Mouse (Mus musculus) forebrain, embryonic 16.5 days (tissue): ENCODE data around the gene Zbtb22. TPM values are rescaled to one million over a fixed set of nuclear protein-coding genes. Genes with fewer than 3 reads are reported as not detected.
"Not testable (repeated sequence)": the region's sequence is repeated elsewhere in the genome, so short reads cannot be mapped to it uniquely, and the experiment has no call there.

Experiments
- ATAC-seq: fragments of 200-750 bp; cut with Nextera tagmentation; 2 replicates; pipeline ENCODE4 v1.8.0; 2017; ENCODE audit warnings: mild to moderate bottlenecking, moderate library complexity
- H3K27ac ChIP-seq: fragments of 300-500 bp; sonication (generic); 2 replicates; pipeline ENCODE4 v1.5.1; 2014; ENCODE audit warnings: low read length, control low read depth
- H3K27me3 ChIP-seq: fragments of 300-500 bp; sonication (generic); replicated peaks from 2 replicates; pipeline ENCODE4 v1.6.1; 2014; ENCODE audit warnings: low read length; ENCODE audit not compliant: control insufficient read depth, insufficient read depth
- H3K36me3 ChIP-seq: fragments of 300-500 bp; sonication (generic); 2 replicates; pipeline ENCODE4 v1.6.1; 2014; ENCODE audit not compliant: control insufficient read depth, insufficient read depth
- H3K4me1 ChIP-seq: fragments of 300-500 bp; sonication (generic); replicated peaks from 2 replicates; pipeline ENCODE4 v1.6.1; 2014; ENCODE audit warnings: low read length; ENCODE audit not compliant: control insufficient read depth, insufficient read depth
- H3K4me2 ChIP-seq: fragments of 300-500 bp; sonication (generic); 2 replicates; pipeline ENCODE4 v1.6.1; 2014; ENCODE audit warnings: mild to moderate bottlenecking, low read length, control low read depth
- H3K4me3 ChIP-seq: fragments of 300-500 bp; sonication (generic); replicated peaks from 2 replicates; pipeline ENCODE4 v1.5.1; 2014; ENCODE audit warnings: mild to moderate bottlenecking, low read length, control low read depth
- H3K9ac ChIP-seq: fragments of 300-500 bp; sonication (generic); replicated peaks from 2 replicates; pipeline ENCODE4 v1.6.1; 2014; ENCODE audit warnings: low read depth, low read length, control low read depth
- H3K9me3 ChIP-seq: fragments of 300-500 bp; sonication (generic); 2 replicates; pipeline ENCODE4 v1.6.1; 2016; ENCODE audit warnings: low read length; ENCODE audit not compliant: control insufficient read depth
- WGBS: fragments of 180-500 bp; shearing (Covaris S2); extraction: QIAGEN DNeasy Blood & Tissue Kit; methylation state at CpG from one replicate; pipeline ENCODE4 v1.1.7; 2014; 5-methylcytosine and 5-hydroxymethylcytosine counted together
- polyA plus RNA-seq: library from polyadenylated mRNA; unstranded; fragments of >200 nt; fragmentation: Nextera tagmentation; extraction: Ambion mirVana; gene quantifications from 2 replicates; pipeline ENCODE4 v1.2.1, GENCODE M21; 2015

Gene Zbtb22
- polyA plus RNA-seq, 1 experiment from 2014 or later, result 17.1 TPM

- Histone ChIP-seq H3K9me3 (no peaks in the 10 kb centered on the region), H3K9ac (no peak overlapping the region), H3K27me3 (no peaks in the 10 kb centered on the region), H3K4me1 (no peaks in the 10 kb centered on the region), H3K27ac (no peak overlapping the region), H3K36me3 (no peaks in the 10 kb centered on the region), H3K4me2 (no peak overlapping the region), H3K4me3 (no peak overlapping the region)
- ATAC-seq, result no peak
- 77% methylated on average over 4 of the region's 4 CpGs for WGBS
Observed at GRCm38 (mm10) chr17:33901653-33902052, 14.1 kb upstream of the Zbtb22 start.

- H3K9ac ChIP-seq, result no peak overlapping the region
- no peak overlapping the region for H3K27ac ChIP-seq
- H3K4me3 ChIP-seq, result no peak overlapping the region
- ATAC-seq, result no peak
- no peaks in the 10 kb centered on the region for H3K4me1 ChIP-seq
- 78% methylated on average over 4 of the region's 4 CpGs for WGBS
- no peaks in the 10 kb centered on the region for H3K36me3 ChIP-seq
- H3K4me2 ChIP-seq, result no peak overlapping the region
- H3K9me3 ChIP-seq, result no peaks in the 10 kb centered on the region
- H3K27me3 ChIP-seq, result no peaks in the 10 kb centered on the region
Observed at GRCm38 (mm10) chr17:33902079-33902478, 13.6 kb upstream of the Zbtb22 start.

- H3K27me3 ChIP-seq, result no peaks in the 10 kb centered on the region
- H3K36me3 ChIP-seq, result no peaks in the 10 kb centered on the region
Observed at GRCm38 (mm10) chr17:33902491-33902890, 13.2 kb upstream of the Zbtb22 start.

GRCm38 (mm10) chr17:33903911-33904651, 11.6 kb upstream of the Zbtb22 start:
- not testable (repeated sequence) for H3K36me3 ChIP-seq, H3K9ac ChIP-seq, H3K4me2 ChIP-seq, H3K27me3 ChIP-seq, H3K4me1 ChIP-seq, ATAC-seq, H3K4me3 ChIP-seq, H3K9me3 ChIP-seq, H3K27ac ChIP-seq
- WGBS, result 68% methylated on average over 6 of the region's 6 CpGs

More at GRCm38 (mm10) chr17:33902491-33902890, 13.2 kb upstream of the Zbtb22 start:
- no peak for ATAC-seq
- H3K4me3 ChIP-seq, result no peak overlapping the region
- no peak overlapping the region for H3K9ac ChIP-seq
- H3K9me3 ChIP-seq, result no peaks in the 10 kb centered on the region
- 87% methylated on average over 7 of the region's 7 CpGs for WGBS
- no peaks in the 10 kb centered on the region for H3K4me1 ChIP-seq
- H3K4me2 ChIP-seq, result no peak overlapping the region
- H3K27ac ChIP-seq, result no peak overlapping the region

GRCm38 (mm10) chr17:33904835-33905234, 10.9 kb upstream of the Zbtb22 start, which contains the start of gene Platr17:
Gene Platr17 (plus strand): TSS chr17:33905135.
- H3K4me1 ChIP-seq, H3K4me2 ChIP-seq, H3K27ac ChIP-seq, H3K9me3 ChIP-seq, H3K27me3 ChIP-seq, H3K36me3 ChIP-seq, H3K4me3 ChIP-seq, ATAC-seq, H3K9ac ChIP-seq: not testable (repeated sequence)
- 54% methylated on average over 3 of the region's 4 CpGs for WGBS

GRCm38 (mm10) chr17:33908331-33909076, 7.2 kb upstream of the Zbtb22 start:
- peak overlapping the region; percentile 93 for H3K27ac ChIP-seq
- H3K4me3 ChIP-seq, result peak overlapping the region; percentile 74
- H3K4me1 ChIP-seq, result peaks cover 15% of the 10 kb centered on the region
- WGBS, result under 1% methylated on average over 42 of the region's 44 CpGs
- H3K36me3 ChIP-seq, result peaks cover 19% of the 10 kb centered on the region
- H3K4me2 ChIP-seq, result peak overlapping the region; percentile 74
- H3K9ac ChIP-seq, result peak overlapping the region; percentile 80
- no peaks in the 10 kb centered on the region for H3K27me3 ChIP-seq
- peak; percentile 7 for ATAC-seq
- H3K9me3 ChIP-seq, result no peaks in the 10 kb centered on the region

- Histone ChIP-seq H3K4me1 (peaks cover 16% of the 10 kb centered on the region), H3K27me3 (no peaks in the 10 kb centered on the region), H3K9me3 (no peaks in the 10 kb centered on the region), H3K4me3 (peak within 1 kb of the TSS; percentile 74), H3K27ac (peak within 1 kb of the TSS; percentile 93), H3K9ac (peak within 1 kb of the TSS; percentile 84), H3K4me2 (peak within 1 kb of the TSS; percentile 74), H3K36me3 (peaks cover 22% of the 10 kb centered on the region)
- under 1% methylated on average over 68 of the region's 68 CpGs for WGBS
- peak; percentile 98 for ATAC-seq
Observed at GRCm38 (mm10) chr17:33909077-33909868, 6.4 kb upstream of the Zbtb22 start, which contains the start of gene Daxx. Gene Daxx (plus strand): TSS chr17:33909414.

- peak overlapping the region; percentile 84 for H3K9ac ChIP-seq
- peaks cover 21% of the 10 kb centered on the region for H3K4me1 ChIP-seq
- H3K36me3 ChIP-seq, result peaks cover 25% of the 10 kb centered on the region
- peak overlapping the region; percentile 72 for H3K27ac ChIP-seq
- peak overlapping the region; percentile 52 for H3K4me2 ChIP-seq
- H3K9me3 ChIP-seq, result no peaks in the 10 kb centered on the region
- H3K4me3 ChIP-seq, result peak overlapping the region; percentile 74
- no peak for ATAC-seq
- H3K27me3 ChIP-seq, result no peaks in the 10 kb centered on the region
- WGBS, result under 1% methylated on average over 14 of the region's 14 CpGs
Observed at GRCm38 (mm10) chr17:33909869-33910250, 5.8 kb upstream of the Zbtb22 start.
